Mouse (Mus musculus) C2C12 (cell line): Measurements from ENCODE around the gene Exoc4.

Experiments
- CEBPB ChIP-seq: IDR thresholded peaks from one replicate; pipeline ENCODE4 v1.6.1; 2011; ENCODE audit warnings: low read depth, mild to moderate bottlenecking, control low read depth, moderate library complexity
- CTCF ChIP-seq: IDR thresholded peaks from one replicate; pipeline ENCODE4 v1.5.1; 2011; ENCODE audit not compliant: control insufficient read depth, insufficient read depth, insufficient read length
- MAX ChIP-seq: IDR thresholded peaks from one replicate; pipeline ENCODE4 v1.6.1; 2011; ENCODE audit warnings: mild to moderate bottlenecking, control low read depth

- TF ChIP-seq CTCF (no peak), MAX (no peak), CEBPB (no peak)
These were observed 515.1 kb downstream of the Exoc4 start for GRCm38 (mm10) chr6:33763970-33764369.
